Mouse (Mus musculus) hindbrain, embryonic 11.5 days (tissue): ENCODE data around the gene Cnot8. TPM values are rescaled to one million over a fixed set of nuclear protein-coding genes. Genes with fewer than 3 reads are reported as not detected.
A peak's percentile ranks its signal among the peaks of the same experiment; 100 is the strongest.
"Not testable (repeated sequence)": the region's sequence is repeated elsewhere in the genome, so short reads cannot be mapped to it uniquely, and the experiment has no call there.

ENCODE experiments used
- ATAC-seq: fragments of 200-750 bp; cut with Nextera tagmentation; 2 replicates; pipeline ENCODE4 v1.8.0; 2017; ENCODE audit warnings: mild to moderate bottlenecking, moderate TSS enrichment, moderate library complexity; ENCODE audit not compliant: low FRiP score
- DNase-seq: peaks from one replicate; pipeline ENCODE4 v3.0.0-alpha.2; 2015; ENCODE audit warnings: low spot score
- H3K27ac ChIP-seq: fragments of 300-500 bp; sonication (generic); 2 replicates; pipeline ENCODE4 v1.5.1; 2014; ENCODE audit warnings: mild to moderate bottlenecking, low read depth, low read length
- H3K27me3 ChIP-seq: fragments of 300-500 bp; sonication (generic); 2 replicates; pipeline ENCODE4 v1.6.1; 2014; ENCODE audit warnings: mild to moderate bottlenecking, low read length, moderate library complexity, mixed read lengths; ENCODE audit not compliant: control insufficient read depth, insufficient read depth
- H3K36me3 ChIP-seq: fragments of 300-500 bp; sonication (generic); 2 replicates; pipeline ENCODE4 v1.6.1; 2014; ENCODE audit warnings: mild to moderate bottlenecking, low read length, moderate library complexity, mixed read lengths; ENCODE audit not compliant: control insufficient read depth, insufficient read depth
- H3K4me1 ChIP-seq: fragments of 300-500 bp; sonication (generic); replicated peaks from 2 replicates; pipeline ENCODE4 v1.6.1; 2014; ENCODE audit warnings: low read length, mixed read lengths; ENCODE audit not compliant: control insufficient read depth, insufficient read depth
- H3K4me2 ChIP-seq: fragments of 300-500 bp; sonication (generic); replicated peaks from 2 replicates; pipeline ENCODE4 v1.6.1; 2014; ENCODE audit warnings: mild to moderate bottlenecking, low read depth, low read length
- H3K4me3 ChIP-seq: fragments of 300-500 bp; sonication (generic); 2 replicates; pipeline ENCODE4 v1.5.1; 2014; ENCODE audit warnings: low read depth, low read length
- H3K9ac ChIP-seq: fragments of 300-500 bp; sonication (generic); 2 replicates; pipeline ENCODE4 v1.6.1; 2014; ENCODE audit warnings: low read depth, low read length
- H3K9me3 ChIP-seq: fragments of 300-500 bp; sonication (generic); 2 replicates; pipeline ENCODE4 v1.6.1; 2016; ENCODE audit warnings: low read length; ENCODE audit not compliant: control insufficient read depth
- WGBS: fragments of 180-500 bp; shearing (Covaris S2); extraction: QIAGEN DNeasy Blood & Tissue Kit; methylation state at CpG from one replicate; pipeline ENCODE4 v1.1.7; 2014; 5-methylcytosine and 5-hydroxymethylcytosine counted together
- polyA plus RNA-seq: library from polyadenylated mRNA; unstranded; fragments of >200 nt; fragmentation: Nextera tagmentation; extraction: Ambion mirVana; gene quantifications from 2 replicates; pipeline ENCODE4 v1.2.1, GENCODE M21; 2014

The Cnot8 gene
- polyA plus RNA-seq, 1 experiment from 2014 or later, result 112 TPM

DNA sequence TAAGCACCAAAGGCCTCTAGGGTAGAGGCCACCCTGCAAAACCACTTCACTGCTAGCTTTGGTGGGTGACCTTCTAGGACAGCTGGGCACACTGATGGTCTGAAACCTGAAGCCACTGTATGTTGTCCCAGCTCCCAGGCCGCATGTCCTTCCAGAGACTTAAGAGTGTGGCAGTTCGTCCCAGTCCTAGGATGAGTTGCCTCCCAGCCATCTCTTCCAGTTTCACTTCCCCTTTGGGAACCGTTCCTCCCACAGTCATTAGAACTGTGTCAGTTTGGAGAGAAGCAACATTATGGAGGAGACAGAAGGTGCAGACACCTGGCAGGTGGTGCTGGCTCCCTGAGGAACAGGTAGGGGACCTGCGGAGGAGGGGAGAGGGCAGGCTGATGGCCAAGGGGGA, 11.4 kb upstream of the Cnot8 start:
- Histone ChIP-seq H3K9ac (no peak overlapping the region), H3K9me3 (no peaks in the 10 kb centered on the region), H3K36me3 (no peaks in the 10 kb centered on the region), H3K27me3 (no peaks in the 10 kb centered on the region; the same call in 1 of the 2 replicates), H3K4me2 (no peak overlapping the region), H3K27ac (no peak overlapping the region), H3K4me1 (no peaks in the 10 kb centered on the region), H3K4me3 (no peak overlapping the region)
- DNase-seq (no peak), ATAC-seq (no peak)
- 47% methylated on average over 4 of the region's 4 CpGs for WGBS

DNA sequence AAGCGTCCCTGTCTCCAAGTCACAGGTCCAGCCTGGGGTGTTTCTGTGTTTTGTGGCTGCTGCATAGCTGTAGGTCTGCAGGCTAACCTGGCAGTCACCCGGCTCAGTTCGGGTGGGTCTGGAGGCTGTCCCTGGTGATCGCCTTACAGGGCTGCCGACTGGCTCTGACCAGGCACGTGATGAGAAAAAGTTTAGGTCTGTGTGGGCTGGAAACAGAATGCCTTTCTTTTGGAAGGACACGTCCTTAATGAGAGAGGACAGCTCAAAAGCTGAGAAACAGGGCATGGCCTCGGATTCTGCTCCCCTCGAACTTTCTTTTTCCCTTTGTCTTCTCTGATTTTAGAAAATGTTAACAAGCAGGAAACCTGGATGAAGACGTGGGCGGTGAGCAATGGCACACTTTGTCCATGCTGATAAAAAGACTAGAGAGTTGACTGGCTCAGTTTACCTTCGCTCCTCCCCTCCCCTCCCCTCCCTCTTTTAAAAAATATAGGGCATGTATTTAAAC, 10.9 kb upstream of the Cnot8 start, which contains the start of gene Gm12248:
Gene Gm12248 (minus strand): TSS at position 114 of the 508 bp plus-strand sequence.
- Histone ChIP-seq H3K4me2 (no peak within 1 kb of the TSS), H3K27ac (no peak within 1 kb of the TSS), H3K9ac (no peak within 1 kb of the TSS), H3K9me3 (no peaks in the 10 kb centered on the region), H3K4me1 (0 out of 2 replicates have a peak, but pooled peaks cover 3% of the 10 kb centered on the region), H3K36me3 (no peaks in the 10 kb centered on the region), H3K27me3 (no peaks in the 10 kb centered on the region; the same call in 1 of the 2 replicates), H3K4me3 (no peak within 1 kb of the TSS)
- ATAC-seq, result no peak
- DNase-seq, result no peak
- WGBS, result 19% methylated on average over 12 of the region's 12 CpGs

DNA sequence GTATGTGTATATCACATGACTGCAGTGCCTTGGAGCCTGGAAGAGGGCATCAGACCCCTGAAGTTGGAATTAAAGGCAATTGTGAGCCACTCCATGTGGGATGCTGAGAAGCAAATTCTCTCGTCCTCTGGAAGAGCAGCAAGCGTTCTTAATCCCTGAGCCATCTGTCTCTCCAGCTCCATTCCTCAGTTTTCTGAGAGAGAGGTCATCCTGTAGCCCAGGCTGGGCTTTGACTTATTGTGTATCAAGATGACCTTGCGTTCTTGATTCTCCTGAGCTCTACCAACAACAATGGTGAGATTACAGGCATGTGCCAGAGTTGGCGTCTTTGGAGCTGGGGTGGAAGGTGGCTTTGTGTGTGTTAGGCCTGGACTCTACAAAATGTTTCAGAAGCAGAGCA, 9.2 kb upstream of the Cnot8 start:
- Histone ChIP-seq H3K36me3 (no peaks in the 10 kb centered on the region), H3K4me3 (no peak overlapping the region), H3K9ac (no peak overlapping the region), H3K4me2 (no peak overlapping the region), H3K9me3 (no peaks in the 10 kb centered on the region), H3K27ac (no peak overlapping the region), H3K4me1 (0 out of 2 replicates have a peak, but pooled peaks cover 3% of the 10 kb centered on the region), H3K27me3 (no peaks in the 10 kb centered on the region; the same call in 1 of the 2 replicates)
- whole genome bisulfite sequencing, result 78% methylated on average over 4 of the region's 4 CpGs
- ATAC-seq (no peak), DNase-seq (no peak)

DNA sequence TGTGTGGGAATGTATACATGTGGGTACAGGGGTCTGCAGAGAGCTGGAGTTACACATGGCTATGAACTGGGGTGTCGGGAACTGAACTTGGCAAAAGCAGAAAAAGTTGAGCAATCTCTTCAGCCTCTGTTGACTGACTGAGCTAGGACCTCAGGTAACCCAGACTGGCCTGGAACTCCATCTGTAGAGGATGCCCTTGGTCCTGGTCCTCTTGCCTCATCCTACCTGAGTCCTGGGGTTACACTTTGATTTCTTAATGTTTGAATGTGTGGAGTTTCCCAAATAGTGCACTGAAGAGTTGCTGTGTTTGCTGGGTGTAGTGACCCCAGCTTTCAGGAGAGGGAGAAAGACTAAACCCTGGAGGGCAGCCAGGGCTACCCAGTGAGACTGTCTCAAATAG, 8.4 kb upstream of the Cnot8 start:
- no peak overlapping the region for H3K4me2 ChIP-seq
- no peak overlapping the region for H3K27ac ChIP-seq
- WGBS, result 68% methylated on average over 1 of the region's 1 CpGs
- H3K4me1 ChIP-seq, result 0 out of 2 replicates have a peak, but pooled peaks cover 3% of the 10 kb centered on the region
- DNase-seq (no peak), ATAC-seq (no peak)
- H3K9me3 ChIP-seq, result no peaks in the 10 kb centered on the region
- no peak overlapping the region for H3K4me3 ChIP-seq
- no peaks in the 10 kb centered on the region for H3K36me3 ChIP-seq
- no peak overlapping the region for H3K9ac ChIP-seq
- H3K27me3 ChIP-seq, result no peaks in the 10 kb centered on the region; the same call in 1 of the 2 replicates

- H3K4me2 ChIP-seq, result no peak overlapping the region
- 89% methylated on average over 5 of the region's 5 CpGs for WGBS
- H3K4me3 ChIP-seq, result no peak overlapping the region
- no peak for ATAC-seq
- no peaks in the 10 kb centered on the region for H3K36me3 ChIP-seq
- H3K27me3 ChIP-seq, result no peaks in the 10 kb centered on the region; the same call in 1 of the 2 replicates
- no peak overlapping the region for H3K27ac ChIP-seq
- H3K4me1 ChIP-seq, result 0 out of 2 replicates have a peak, but pooled peaks cover 3% of the 10 kb centered on the region
- H3K9me3 ChIP-seq, result no peaks in the 10 kb centered on the region
- DNase-seq, result no peak
- no peak overlapping the region for H3K9ac ChIP-seq
Observed at GRCm38 (mm10) chr11:58096160-58096559, 7.8 kb upstream of the Cnot8 start.

DNA sequence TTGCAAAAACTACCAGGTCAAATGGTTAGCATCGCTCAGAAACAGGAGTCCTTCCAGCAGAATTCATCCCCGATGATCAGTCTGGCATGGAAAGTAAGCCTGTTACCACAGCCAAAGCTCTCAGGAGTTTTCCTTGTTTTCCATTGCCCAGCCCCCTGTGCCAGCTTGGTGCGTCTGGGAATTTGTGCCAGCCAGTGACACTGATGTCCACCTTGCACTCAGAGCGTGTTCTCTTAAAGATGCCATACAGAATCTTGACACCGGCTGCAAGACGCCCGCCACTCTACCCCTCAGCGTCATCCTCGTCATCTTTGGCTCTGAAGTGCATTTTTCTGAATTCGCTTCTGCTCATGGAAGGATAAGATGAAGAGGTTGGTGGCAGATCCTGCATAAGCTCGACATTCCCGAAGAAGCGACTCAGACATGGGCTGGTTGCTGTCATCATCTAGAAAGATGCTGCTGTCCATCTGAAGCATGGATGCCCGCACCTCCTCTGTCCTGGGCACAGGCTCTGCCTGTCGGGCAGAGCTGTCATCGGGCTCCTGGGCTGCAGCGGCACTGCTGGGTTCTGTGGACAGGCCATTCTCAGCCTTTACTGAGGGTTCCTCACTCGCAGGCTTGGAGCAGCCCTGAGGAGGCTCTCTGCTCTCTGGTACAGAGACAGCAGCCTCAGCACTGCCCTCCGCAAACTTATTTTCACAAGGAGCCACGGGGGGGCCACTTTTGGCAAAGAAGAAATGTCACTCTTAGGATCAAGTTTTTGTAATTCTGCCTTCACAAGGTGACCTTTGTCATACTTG, 6.9 kb upstream of the Cnot8 start:
- H3K4me2 ChIP-seq, result peak overlapping the region; percentile 66; the same call in 1 of the 2 replicates
- no peak overlapping the region for H3K27ac ChIP-seq
- WGBS, result 53% methylated on average over 20 of the region's 20 CpGs
- no peaks in the 10 kb centered on the region for H3K9me3 ChIP-seq
- H3K4me3 ChIP-seq, result no peak overlapping the region
- H3K4me1 ChIP-seq, result 0 out of 2 replicates have a peak, but pooled peaks cover 3% of the 10 kb centered on the region
- no peaks in the 10 kb centered on the region for H3K36me3 ChIP-seq
- ATAC-seq (no peak), DNase-seq (no peak)
- H3K9ac ChIP-seq, result no peak overlapping the region
- H3K27me3 ChIP-seq, result no peaks in the 10 kb centered on the region; the same call in 1 of the 2 replicates

- ATAC-seq (no peak), DNase-seq (no peak)
- H3K27me3 ChIP-seq, result no peaks in the 10 kb centered on the region; the same call in 1 of the 2 replicates
- H3K9ac ChIP-seq, result peak overlapping the region; percentile 19; the same call in 1 of the 2 replicates
- no peaks in the 10 kb centered on the region for H3K9me3 ChIP-seq
- 3% methylated on average over 30 of the region's 38 CpGs for WGBS
- no peak overlapping the region for H3K27ac ChIP-seq
- peak overlapping the region; percentile 66 for H3K4me2 ChIP-seq
- 0 out of 2 replicates have a peak, but pooled peaks cover 3% of the 10 kb centered on the region for H3K4me1 ChIP-seq
- H3K36me3 ChIP-seq, result no peaks in the 10 kb centered on the region
- peak overlapping the region; percentile 34 for H3K4me3 ChIP-seq
Observed at GRCm38 (mm10) chr11:58097621-58098365, 6.2 kb upstream of the Cnot8 start.

DNA sequence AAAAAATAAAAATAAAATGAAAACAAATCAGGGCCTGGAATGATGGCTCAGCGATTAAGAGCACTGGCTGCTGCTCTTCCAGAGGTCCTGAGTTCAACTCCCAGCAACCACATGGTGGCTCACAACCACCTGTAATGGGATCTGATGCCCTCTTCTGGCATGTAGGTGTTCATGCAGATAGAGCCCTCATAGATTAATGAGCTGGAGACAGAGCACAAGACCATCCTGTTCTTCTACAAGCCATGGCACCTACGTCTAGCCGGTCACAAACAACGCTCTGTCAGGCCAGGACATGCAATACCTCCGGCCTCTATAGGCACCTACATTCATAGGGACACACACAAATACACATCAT, 5.6 kb upstream of the Cnot8 start:
- not testable (repeated sequence) for H3K4me2 ChIP-seq, H3K9me3 ChIP-seq, H3K27ac ChIP-seq, H3K4me1 ChIP-seq, H3K27me3 ChIP-seq, H3K9ac ChIP-seq, ATAC-seq, H3K36me3 ChIP-seq, DNase-seq, H3K4me3 ChIP-seq
- 63% methylated on average over 5 of the region's 5 CpGs for WGBS
